Mouse (Mus musculus): ENCODE results near the gene Uck2.

Uck2 gene

GRCm38 (mm10) chr1:167285320-167285355, at the start of gene Uck2:
Gene Uck2, minus strand, starts transcription at chr1:167285320.
- ChIA-PET POLR2A (interaction anchor here (0.5 to 37.4 kb wide), 31 partner anchors 9 to 109 kb away, joined by 3 to 1103 read pairs (median 4); partner anchors contain the start of gene Mgst3 (in 1 of the 4)), CTCF (interaction anchor here in 2 of 4 experiments (0.6 to 1.3 kb wide), 2 partner anchors 8 to 966 kb away, joined by 5 to 11 read pairs; no protein-coding TSS in a partner anchor)

GRCm38 (mm10) chr1:167331106-167331505, 46.0 kb upstream of the Uck2 start:
- ChIA-PET POLR2A (interaction anchor here in 3 of 4 experiments (0.6 to 1.6 kb wide), 11 partner anchors 9 to 94 kb away, joined by 3 to 6 read pairs (median 4); no protein-coding TSS in a partner anchor), CTCF (interaction anchor here in 1 of 4 experiments (0.7 to 1.3 kb wide), 2 partner anchors 107 to 110 kb away, joined by 4 to 5 read pairs; no protein-coding TSS in a partner anchor)

GRCm38 (mm10) chr1:167328776-167329175, 43.7 kb upstream of the Uck2 start:
- ChIA-PET CTCF (interaction anchor here in 1 of 4 experiments (0.6 kb wide), 1 partner anchor 747 kb away, joined by 5 read pairs; no protein-coding TSS in a partner anchor), POLR2A (interaction anchor here in 1 of 4 experiments (1.0 to 1.5 kb wide), 3 partner anchors 10 to 53 kb away, joined by 4 read pairs; no protein-coding TSS in a partner anchor)

- CTCF ChIA-PET = interaction anchor here in 2 of 4 experiments (0.6 to 1.0 kb wide), 2 partner anchors 14 to 27 kb away, joined by 3 read pairs; no protein-coding TSS in a partner anchor
- POLR2A ChIA-PET = interaction anchor here in 3 of 4 experiments (0.6 to 1.7 kb wide), 11 partner anchors 9 to 51 kb away, joined by 3 to 8 read pairs (median 4); partner anchors contain the start of gene Aldh9a1 (in 1 of the 3)
Measured at GRCm38 (mm10) chr1:167321691-167322090, 36.6 kb upstream of the Uck2 start.

- ChIA-PET POLR2A (interaction anchor here in 2 of 4 experiments (0.7 to 2.2 kb wide), 2 partner anchors 10 to 23 kb away, joined by 3 to 6 read pairs; no protein-coding TSS in a partner anchor), CTCF (interaction anchor here in 1 of 4 experiments (0.7 kb wide), 1 partner anchor 13 kb away, joined by 6 read pairs; no protein-coding TSS in a partner anchor)
Measured at GRCm38 (mm10) chr1:167313220-167313619, 28.1 kb upstream of the Uck2 start.

GRCm38 (mm10) chr1:167312367-167312766, 27.2 kb upstream of the Uck2 start:
- CTCF ChIA-PET = no interaction called here
- POLR2A ChIA-PET = interaction anchor here in 2 of 4 experiments (0.7 to 1.4 kb wide), 4 partner anchors 10 to 71 kb away, joined by 3 to 5 read pairs (median 4); partner anchors contain the start of gene Aldh9a1 (in 1 of the 2)

- POLR2A ChIA-PET = interaction anchor here in 2 of 4 experiments (1.2 to 1.4 kb wide), 2 partner anchors 19 to 38 kb away, joined by 5 to 9 read pairs; no protein-coding TSS in a partner anchor
- CTCF ChIA-PET = interaction anchor here in 1 of 4 experiments (1.1 kb wide), 1 partner anchor 8 kb away, joined by 3 read pairs; no protein-coding TSS in a partner anchor
Measured at GRCm38 (mm10) chr1:167308261-167309054, 23.3 kb upstream of the Uck2 start, which contains the start of gene Tmco1. Gene Tmco1, plus strand, starts transcription at chr1:167308378.

GRCm38 (mm10) chr1:167307674-167308073, 22.6 kb upstream of the Uck2 start:
- CTCF ChIA-PET = interaction anchor here in 1 of 4 experiments (0.9 to 1.6 kb wide), 3 partner anchors 14 to 86 kb away, joined by 3 read pairs; partner anchors contain the start of gene Mgst3
- POLR2A ChIA-PET = interaction anchor here in 3 of 4 experiments (0.8 to 3.9 kb wide), 27 partner anchors 10 to 1166 kb away, joined by 3 to 70 read pairs (median 4); partner anchors contain the start of genes Aldh9a1 (in 1 of the 3), Mgst3 (in 1 of the 3) and Uck2 (in 1 of the 3)

GRCm38 (mm10) chr1:167306451-167307240, 21.5 kb upstream of the Uck2 start:
- CTCF ChIA-PET = interaction anchor here in 1 of 4 experiments (1.2 to 1.6 kb wide), 2 partner anchors 15 to 87 kb away, joined by 3 read pairs; partner anchors contain the start of gene Mgst3
- POLR2A ChIA-PET = interaction anchor here in 3 of 4 experiments (0.5 to 3.9 kb wide), 49 partner anchors 9 to 1181 kb away, joined by 3 to 70 read pairs (median 3); partner anchors contain the start of genes Mgst3 (in 2 of the 3), Uck2 (in 2 of the 3) and Aldh9a1 (in 1 of the 3)

- ChIA-PET POLR2A (interaction anchor here in 3 of 4 experiments (0.6 to 3.9 kb wide), 32 partner anchors 10 to 353 kb away, joined by 3 to 70 read pairs (median 4); partner anchors contain the start of genes Uck2 (in 3 of the 3) and Mgst3 (in 1 of the 3)), CTCF (interaction anchor here in 3 of 4 experiments (0.6 to 1.4 kb wide), 4 partner anchors 11 to 610 kb away, joined by 4 to 11 read pairs (median 6); no protein-coding TSS in a partner anchor)
Measured at GRCm38 (mm10) chr1:167305501-167306137, 20.5 kb upstream of the Uck2 start.

- ChIA-PET CTCF (interaction anchor here in 3 of 4 experiments (0.5 to 1.3 kb wide), 23 partner anchors 9 to 628 kb away, joined by 3 to 13 read pairs (median 3); partner anchors contain the start of genes Aldh9a1 (in 1 of the 3) and Mgst3 (in 1 of the 3)), POLR2A (interaction anchor here (0.6 to 8.1 kb wide), 56 partner anchors 9 to 1063 kb away, joined by 3 to 71 read pairs (median 4); partner anchors contain the start of genes Uck2 (in 3 of the 4), Aldh9a1 (in 2 of the 4) and Mgst3 (in 2 of the 4))
Measured at GRCm38 (mm10) chr1:167300122-167300521, 15.0 kb upstream of the Uck2 start.

- CTCF ChIA-PET = interaction anchor here in 2 of 4 experiments (0.6 to 1.7 kb wide), 4 partner anchors 9 to 65 kb away, joined by 3 to 6 read pairs (median 3); no protein-coding TSS in a partner anchor
- POLR2A ChIA-PET = interaction anchor here in 3 of 4 experiments (0.6 to 8.1 kb wide), 22 partner anchors 6 to 462 kb away, joined by 3 to 71 read pairs (median 5); partner anchors contain the start of gene Uck2 (in 2 of the 3)
Measured at GRCm38 (mm10) chr1:167295679-167296402, 10.7 kb upstream of the Uck2 start.

GRCm38 (mm10) chr1:167292447-167292846, 7.3 kb upstream of the Uck2 start:
- CTCF ChIA-PET = interaction anchor here in 2 of 4 experiments (0.5 kb wide), 2 partner anchors 31 to 36 kb away, joined by 4 to 6 read pairs; no protein-coding TSS in a partner anchor
- POLR2A ChIA-PET = interaction anchor here (0.5 to 37.4 kb wide), 13 partner anchors 7 to 31 kb away, joined by 3 to 1103 read pairs (median 4); no protein-coding TSS in a partner anchor

- CTCF ChIA-PET = no interaction called here
Measured at GRCm38 (mm10) chr1:167291610-167292009, 6.5 kb upstream of the Uck2 start.

GRCm38 (mm10) chr1:167290263-167290592, 5.1 kb upstream of the Uck2 start:
- POLR2A ChIA-PET = interaction anchor here in 3 of 4 experiments (0.8 to 37.4 kb wide), 22 partner anchors 8 to 1165 kb away, joined by 3 to 1103 read pairs (median 6); partner anchors contain the start of genes Aldh9a1 (in 1 of the 3) and Tmco1 (in 1 of the 3)

More at GRCm38 (mm10) chr1:167291610-167292009, 6.5 kb upstream of the Uck2 start:
- POLR2A ChIA-PET = interaction anchor here in 3 of 4 experiments (0.6 to 37.4 kb wide), 16 partner anchors 8 to 67 kb away, joined by 3 to 1103 read pairs (median 6); no protein-coding TSS in a partner anchor

More at GRCm38 (mm10) chr1:167290263-167290592, 5.1 kb upstream of the Uck2 start:
- CTCF ChIA-PET = interaction anchor here in 3 of 4 experiments (0.9 to 1.3 kb wide), 3 partner anchors 10 to 103 kb away, joined by 3 to 13 read pairs (median 3); no protein-coding TSS in a partner anchor
